Mouse (Mus musculus): Measurements from ENCODE around the gene Mdga1.

Mdga1 gene

GRCm38 (mm10) chr17:29970037-29970555, at the start of gene Mdga1:
Gene Mdga1, minus strand, starts transcription at chr17:29970087.
- DNase-seq (ENCODE audit: low spot score in 2 of 2) = no peak

- no peak for DNase-seq (ENCODE audit: low spot score in 2 of 2)
Observed at GRCm38 (mm10) chr17:30018927-30019610, 49.2 kb upstream of the Mdga1 start.

- no peak for DNase-seq (ENCODE audit: low spot score in 2 of 2)
Observed at GRCm38 (mm10) chr17:30014660-30015059, 44.8 kb upstream of the Mdga1 start.

GRCm38 (mm10) chr17:30008392-30008791, 38.5 kb upstream of the Mdga1 start:
- DNase-seq (ENCODE audit: low spot score in 2 of 2) = no peak

GRCm38 (mm10) chr17:30007883-30008282, 38.0 kb upstream of the Mdga1 start:
- DNase-seq (ENCODE audit: low spot score in 2 of 2) = no peak

- DNase-seq (ENCODE audit: low spot score in 2 of 2) = no peak
Observed at GRCm38 (mm10) chr17:30006877-30007276, 37.0 kb upstream of the Mdga1 start.

GRCm38 (mm10) chr17:30005451-30005941, 35.6 kb upstream of the Mdga1 start:
- peak; percentile 48 to 63 for DNase-seq (ENCODE audit: low spot score in 2 of 2)

- DNase-seq (ENCODE audit: low spot score in 2 of 2) = no peak
Observed at GRCm38 (mm10) chr17:30005103-30005443, 35.2 kb upstream of the Mdga1 start.

- peak; percentile 97 for DNase-seq (ENCODE audit: low spot score in 2 of 2)
Observed at GRCm38 (mm10) chr17:30004203-30005102, 34.6 kb upstream of the Mdga1 start, which contains the start of gene Zfand3. Gene Zfand3, plus strand, starts transcription at chr17:30004733.

- DNase-seq (ENCODE audit: low spot score in 2 of 2) = no peak
Observed at GRCm38 (mm10) chr17:29998566-29999295, 28.8 kb upstream of the Mdga1 start.

GRCm38 (mm10) chr17:29997726-29998125, 27.8 kb upstream of the Mdga1 start:
- DNase-seq (ENCODE audit: low spot score in 2 of 2) = no peak

- DNase-seq (ENCODE audit: low spot score in 2 of 2) = no peak
Observed at GRCm38 (mm10) chr17:29995986-29996385, 26.1 kb upstream of the Mdga1 start.

GRCm38 (mm10) chr17:29994459-29994858, 24.6 kb upstream of the Mdga1 start:
- DNase-seq (ENCODE audit: low spot score in 2 of 2) = no peak

- DNase-seq (ENCODE audit: low spot score in 2 of 2) = no peak
Observed at GRCm38 (mm10) chr17:29994011-29994410, 24.1 kb upstream of the Mdga1 start.

- no peak for DNase-seq (ENCODE audit: low spot score in 2 of 2)
Observed at GRCm38 (mm10) chr17:29993488-29993887, 23.6 kb upstream of the Mdga1 start.

- no peak for DNase-seq (ENCODE audit: low spot score in 2 of 2)
Observed at GRCm38 (mm10) chr17:29990845-29991244, 21.0 kb upstream of the Mdga1 start.

GRCm38 (mm10) chr17:29990136-29990535, 20.2 kb upstream of the Mdga1 start:
- no peak for DNase-seq (ENCODE audit: low spot score in 2 of 2)

GRCm38 (mm10) chr17:29989653-29990052, 19.8 kb upstream of the Mdga1 start:
- no peak for DNase-seq (ENCODE audit: low spot score in 2 of 2)

GRCm38 (mm10) chr17:29988141-29988540, 18.3 kb upstream of the Mdga1 start:
- no peak for DNase-seq (ENCODE audit: low spot score in 2 of 2)

- DNase-seq (ENCODE audit: low spot score in 2 of 2) = peak in 1 of 2 experiments; percentile 44
Observed at GRCm38 (mm10) chr17:29985534-29985933, 15.6 kb upstream of the Mdga1 start.

- no peak for DNase-seq (ENCODE audit: low spot score in 2 of 2)
Observed at GRCm38 (mm10) chr17:29984931-29985330, 15.0 kb upstream of the Mdga1 start.

- DNase-seq (ENCODE audit: low spot score in 2 of 2) = no peak
Observed at GRCm38 (mm10) chr17:29983190-29983589, 13.3 kb upstream of the Mdga1 start.
